Mouse (Mus musculus) mouse trophoblast stem cell (cell line): Measurements from ENCODE around the gene Dnaja2.

ENCODE experiments used
- in situ Hi-C, 2 experiments: fragments of 300-500 bp; cut with MseI, MboI; formaldehyde crosslinking; loops; 2 replicates in 1 of 2; 3 replicates in 1 of 2; pipeline ENCODE4 v1.15.1; 2025

The Dnaja2 gene

GRCm38 (mm10) chr8:85555181-85556145 is at the start of gene Dnaja2:
Gene Dnaja2 (minus strand): TSS chr8:85555344.
- in situ Hi-C loops, result no loop called here

- in situ Hi-C loops, result loop anchor here (5.0 to 10.0 kb wide), 2 partner anchors 61 to 63 kb away; no protein-coding TSS in a partner anchor
Observed at GRCm38 (mm10) chr8:85604201-85604600, 49.1 kb upstream of the Dnaja2 start.

- in situ Hi-C loops, result loop anchor here (5.0 to 10.0 kb wide), 2 partner anchors 61 to 64 kb away; no protein-coding TSS in a partner anchor
Observed at GRCm38 (mm10) chr8:85603203-85603895, 48.2 kb upstream of the Dnaja2 start.

GRCm38 (mm10) chr8:85602737-85603136 is 47.6 kb upstream of the Dnaja2 start:
- in situ Hi-C loops, result loop anchor here (5.0 to 10.0 kb wide), 2 partner anchors 62 to 65 kb away; no protein-coding TSS in a partner anchor

- in situ Hi-C loops, result loop anchor here (5.0 to 10.0 kb wide), 2 partner anchors 63 to 66 kb away; no protein-coding TSS in a partner anchor
Observed at GRCm38 (mm10) chr8:85601741-85602140, 46.6 kb upstream of the Dnaja2 start.

DNA sequence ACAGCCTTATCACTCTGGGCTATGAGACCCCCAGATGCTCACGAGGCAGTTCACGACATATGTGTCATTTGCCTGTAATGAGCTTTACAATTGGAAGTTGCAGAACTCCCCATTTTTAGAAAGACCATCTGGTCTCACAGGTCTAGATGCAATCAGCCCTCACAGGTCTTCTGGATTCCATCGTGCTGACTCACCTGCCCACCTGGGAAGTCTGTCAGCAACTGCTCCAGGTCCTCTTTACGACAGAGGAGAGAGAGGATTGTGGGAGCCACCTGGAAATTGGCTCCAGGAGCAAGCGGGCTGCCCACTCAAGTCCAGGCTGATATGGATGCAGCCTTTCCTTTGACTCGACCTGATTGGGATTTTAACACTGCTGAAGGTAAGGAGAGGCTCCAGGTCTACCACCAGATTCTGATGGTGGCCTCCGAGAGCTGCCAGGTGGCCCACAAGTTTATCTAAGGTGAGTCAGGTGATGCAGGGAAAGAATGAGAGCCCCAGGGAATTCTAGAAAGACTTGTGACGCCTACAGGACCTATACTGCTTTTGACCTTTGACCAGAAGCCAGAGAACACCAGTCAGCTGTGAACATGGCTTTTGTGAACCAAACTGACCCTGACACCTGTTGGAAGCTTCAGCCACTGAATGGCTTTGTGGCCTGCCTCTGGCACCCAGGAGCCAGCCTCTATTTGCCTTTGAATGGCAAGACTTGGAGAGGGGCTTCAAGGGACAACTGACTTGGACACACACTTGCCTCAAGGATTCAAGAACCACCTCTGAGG is 42.5 kb upstream of the Dnaja2 start:
- in situ Hi-C loops, result no loop called here

DNA sequence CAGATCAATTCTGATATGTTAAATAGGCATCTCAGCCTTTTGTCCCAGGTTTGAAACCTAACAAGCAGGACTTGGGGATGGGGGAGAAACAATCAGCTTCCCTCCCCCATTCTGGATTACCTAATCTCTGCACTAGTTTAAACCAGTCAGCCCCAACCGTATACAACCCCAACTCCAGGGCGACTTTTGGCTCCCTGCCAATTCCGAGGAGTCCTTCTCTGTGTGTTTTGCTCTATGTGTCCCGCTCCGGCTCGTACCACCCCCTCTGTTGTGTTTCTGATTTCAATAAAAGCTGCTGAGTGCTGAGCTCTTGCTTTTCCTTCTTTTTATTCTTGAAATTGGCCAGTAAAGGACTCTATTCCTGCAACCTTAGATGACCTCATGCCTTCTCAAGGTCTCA is 40.2 kb upstream of the Dnaja2 start:
- in situ Hi-C loops, result no loop called here

DNA sequence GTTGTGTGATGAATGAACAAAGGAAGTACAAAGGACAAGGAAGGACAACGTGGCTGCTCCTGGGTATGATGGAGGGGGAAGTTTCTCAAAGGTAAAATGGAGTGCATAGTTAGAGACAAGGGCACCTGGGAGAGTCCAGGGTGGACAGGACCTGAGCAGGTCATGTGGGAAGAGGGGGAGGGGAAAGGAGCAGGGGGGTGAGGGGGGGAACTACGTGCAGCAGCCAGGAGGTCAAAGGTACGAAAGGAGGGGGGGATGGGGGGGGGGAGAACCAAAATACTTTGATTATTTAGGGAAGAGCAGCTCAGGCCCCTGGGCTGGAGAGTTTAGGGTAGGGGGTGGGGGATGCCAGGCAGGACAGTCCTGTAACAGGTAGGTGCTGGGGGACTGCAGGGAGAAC is 39.8 kb upstream of the Dnaja2 start:
- in situ Hi-C loops, result no loop called here

GRCm38 (mm10) chr8:85593324-85593723 is 38.2 kb upstream of the Dnaja2 start:
- in situ Hi-C loops, result no loop called here

- in situ Hi-C loops, result no loop called here
Observed at GRCm38 (mm10) chr8:85591532-85591931, 36.4 kb upstream of the Dnaja2 start.

- in situ Hi-C loops, result no loop called here
Observed at GRCm38 (mm10) chr8:85590258-85590657, 35.1 kb upstream of the Dnaja2 start.

DNA sequence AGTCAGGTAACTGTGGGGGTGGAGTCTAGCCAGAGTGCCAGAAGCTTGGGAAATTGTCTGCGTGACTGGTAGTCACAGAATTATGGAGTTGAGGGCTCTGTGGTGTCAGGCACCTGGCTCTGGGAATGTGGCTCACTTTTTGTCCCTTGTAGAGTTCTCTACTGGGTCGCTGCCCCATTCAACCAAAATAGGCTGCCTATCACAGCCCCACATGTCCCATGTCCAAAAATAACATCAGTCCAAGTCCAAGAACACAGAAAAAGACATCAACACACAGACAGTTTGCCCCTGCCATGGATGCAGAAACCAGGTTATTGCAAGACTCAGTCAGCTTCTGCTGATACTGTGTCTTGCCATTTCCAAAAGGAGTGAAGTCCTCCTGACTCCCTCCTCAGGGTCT is 33.5 kb upstream of the Dnaja2 start:
- in situ Hi-C loops, result no loop called here

DNA sequence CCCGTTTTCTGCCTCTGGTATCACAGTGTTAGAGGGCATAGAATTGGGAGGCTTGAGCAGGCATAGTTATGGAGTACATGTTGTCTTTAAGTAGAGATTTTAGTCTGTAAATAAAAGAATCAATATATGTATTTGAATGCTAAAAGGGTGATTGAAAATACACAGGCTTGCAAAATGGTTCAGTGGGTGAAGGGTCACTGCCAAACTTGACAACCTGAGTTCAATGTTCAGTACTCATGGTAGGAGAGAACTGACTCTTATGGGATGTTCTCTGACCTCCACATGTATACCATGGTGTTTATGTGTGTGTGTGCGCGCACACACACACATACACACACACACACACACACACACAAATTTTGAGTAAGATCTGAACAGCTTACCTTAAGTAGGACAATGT is 22.5 kb upstream of the Dnaja2 start:
- in situ Hi-C loops, result no loop called here

DNA sequence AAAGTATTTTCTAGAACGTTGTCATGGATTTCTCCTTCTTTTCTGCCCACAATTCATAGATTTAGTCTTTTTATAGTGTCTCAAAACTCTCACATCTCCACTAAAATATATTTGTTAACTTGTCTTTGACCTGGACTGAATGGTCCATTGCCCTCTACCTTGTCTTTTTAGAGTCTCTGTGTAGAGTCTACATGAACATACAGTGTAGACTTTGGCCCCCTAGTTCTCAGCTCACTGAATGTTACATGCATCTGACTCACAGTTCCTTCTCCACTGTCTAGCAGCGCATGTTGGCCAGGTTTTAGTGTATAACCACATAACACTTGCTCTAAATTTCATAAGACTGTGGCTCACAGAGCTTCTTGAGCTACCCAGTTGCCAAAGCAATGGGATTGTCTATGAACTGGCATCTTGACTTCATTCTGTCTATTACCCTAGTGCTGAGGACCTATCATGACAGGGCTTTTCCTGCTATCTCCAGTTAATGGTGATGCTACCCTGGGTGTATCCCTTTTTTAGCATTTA is 18.9 kb upstream of the Dnaja2 start:
- in situ Hi-C loops, result no loop called here

DNA sequence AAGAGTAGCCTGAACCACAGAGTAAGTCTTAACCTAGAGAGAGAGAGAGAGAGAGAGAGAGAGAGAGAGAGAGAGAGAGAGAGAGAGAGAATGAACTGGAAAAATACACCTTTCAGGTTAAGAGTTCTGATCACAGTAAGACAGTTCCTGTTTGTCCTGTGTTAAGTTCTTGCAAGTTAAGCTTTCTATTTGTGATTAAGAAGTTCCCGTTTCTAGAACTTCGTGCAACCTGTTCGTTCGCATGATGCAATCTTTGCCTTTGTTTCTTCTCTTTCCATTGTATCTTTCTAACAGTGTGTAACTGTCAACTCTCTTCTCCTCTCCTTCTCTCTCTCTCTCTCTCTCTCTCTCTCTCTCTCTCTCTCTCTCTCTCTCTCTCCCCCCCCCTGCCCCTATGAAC is 15.3 kb upstream of the Dnaja2 start:
- in situ Hi-C loops, result no loop called here

DNA sequence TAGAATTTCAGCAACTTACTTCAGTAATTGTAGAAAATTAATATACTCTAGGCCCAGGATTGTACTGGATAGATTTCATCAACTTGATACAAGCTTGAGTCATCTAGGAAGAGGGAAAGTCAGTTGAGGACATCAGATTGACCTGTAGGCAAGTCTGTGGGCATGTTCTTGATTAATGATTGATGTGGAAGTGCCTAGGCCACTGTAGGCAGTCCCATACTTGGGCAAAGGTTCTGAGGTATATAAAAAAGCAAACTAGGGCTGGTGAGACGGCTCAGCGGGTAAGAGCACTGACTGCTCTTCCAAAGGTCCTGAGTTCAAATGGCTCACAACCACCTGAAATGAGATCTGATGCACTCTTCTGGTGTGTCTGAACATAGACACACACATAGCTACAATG is 12.7 kb upstream of the Dnaja2 start:
- in situ Hi-C loops, result no loop called here

DNA sequence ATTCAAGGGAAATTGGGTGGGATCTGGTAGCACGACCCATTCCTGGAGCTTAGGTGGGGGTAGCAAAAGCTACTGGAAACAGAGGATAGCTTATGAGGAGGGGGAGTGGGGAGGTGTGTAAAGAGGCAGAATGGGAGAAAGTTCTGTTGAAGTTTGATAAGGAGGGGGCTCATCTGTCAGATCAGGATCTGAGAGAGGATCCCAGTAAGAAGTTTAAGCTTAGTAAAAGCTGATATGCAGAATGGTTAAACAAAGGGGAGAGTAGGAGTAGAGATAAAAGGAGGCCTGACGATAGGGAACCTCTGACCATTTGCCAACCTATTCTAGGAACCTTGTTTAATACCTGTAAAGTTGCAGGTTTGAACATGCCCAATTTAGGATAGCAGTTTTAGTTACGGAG is 10.0 kb upstream of the Dnaja2 start:
- in situ Hi-C loops, result no loop called here

- in situ Hi-C loops, result no loop called here
Observed at GRCm38 (mm10) chr8:85563336-85563735, 8.2 kb upstream of the Dnaja2 start.

GRCm38 (mm10) chr8:85559966-85560365 is 4.8 kb upstream of the Dnaja2 start:
- in situ Hi-C loops, result no loop called here

DNA sequence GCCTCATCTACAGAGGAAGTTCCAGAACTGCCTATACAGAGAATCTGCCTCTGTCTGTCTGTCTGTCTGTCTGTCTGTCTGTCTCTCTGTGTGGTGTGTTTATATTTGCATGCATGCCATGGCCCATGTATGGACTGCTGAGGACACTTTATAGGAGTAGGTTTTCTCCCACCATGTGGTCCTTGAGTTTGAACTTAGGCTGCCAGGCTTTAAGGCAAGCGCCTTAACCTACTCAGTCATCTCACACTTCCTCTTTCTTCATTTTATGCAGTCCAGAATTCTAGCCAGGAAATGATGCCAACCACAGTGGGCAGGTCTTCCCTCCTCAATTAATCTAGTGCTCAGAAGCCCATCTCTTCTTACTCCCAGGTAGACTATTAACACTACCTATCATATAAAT is 4.1 kb upstream of the Dnaja2 start:
- in situ Hi-C loops, result no loop called here

GRCm38 (mm10) chr8:85557601-85557986 is 2.5 kb upstream of the Dnaja2 start:
- in situ Hi-C loops, result no loop called here
